Mouse (Mus musculus): ENCODE data around the gene Polr2a. TPM values are rescaled to one million over a fixed set of nuclear protein-coding genes. Genes with fewer than 3 reads are reported as not detected.

Polr2a gene
- polyA plus RNA-seq, 1 experiment from 2014 or later: 39.3 TPM

GRCm38 (mm10) chr11:69776488-69776887 lies 18.1 kb upstream of the Polr2a start:
- DNase-seq (ENCODE audit: low spot score) (no peak), ATAC-seq (ENCODE audit: low read depth) (no peak)
- Histone ChIP-seq H3K36me3 (ENCODE audit: control insufficient read depth, insufficient read depth, low read length) (peaks cover 29% of the 10 kb centered on the region), H3K4me3 (ENCODE audit: low read depth, low read length) (no peak overlapping the region), H3K4me1 (ENCODE audit: control insufficient read depth, insufficient read depth, low read length) (no peaks in the 10 kb centered on the region; the same call in 1 of the 2 replicates), H3K9me3 (ENCODE audit: control insufficient read depth, low read length) (no peaks in the 10 kb centered on the region), H3K27ac (replicated peaks; ENCODE audit: low read depth, low read length) (no peak overlapping the region), H3K9ac (ENCODE audit: low read depth, low read length) (no peak overlapping the region), H3K27me3 (replicated peaks; ENCODE audit: control insufficient read depth, insufficient read depth, low read length) (no peaks in the 10 kb centered on the region), H3K4me2 (ENCODE audit: low read depth, low read length) (no peak overlapping the region)
- 81% methylated on average over 20 of the region's 20 CpGs for WGBS

GRCm38 (mm10) chr11:69775716-69776115 lies 17.3 kb upstream of the Polr2a start:
- 0 out of 2 replicates have a peak overlapping the region, but pooled peaks have one; percentile 8 for H3K9ac ChIP-seq (ENCODE audit: low read depth, low read length)
- H3K4me2 ChIP-seq (ENCODE audit: low read depth, low read length): no peak overlapping the region
- H3K4me1 ChIP-seq (ENCODE audit: control insufficient read depth, insufficient read depth, low read length): no peaks in the 10 kb centered on the region; the same call in 1 of the 2 replicates
- no peaks in the 10 kb centered on the region for H3K27me3 ChIP-seq (replicated peaks; ENCODE audit: control insufficient read depth, insufficient read depth, low read length)
- H3K9me3 ChIP-seq (ENCODE audit: control insufficient read depth, low read length): no peaks in the 10 kb centered on the region
- no peak overlapping the region for H3K4me3 ChIP-seq (ENCODE audit: low read depth, low read length)
- WGBS: 74% methylated on average over 10 of the region's 10 CpGs
- H3K27ac ChIP-seq (replicated peaks; ENCODE audit: low read depth, low read length): no peak overlapping the region
- DNase-seq (ENCODE audit: low spot score) (no peak), ATAC-seq (ENCODE audit: low read depth) (no peak)
- peaks cover 29% of the 10 kb centered on the region for H3K36me3 ChIP-seq (ENCODE audit: control insufficient read depth, insufficient read depth, low read length)

- no peaks in the 10 kb centered on the region for H3K9me3 ChIP-seq (ENCODE audit: control insufficient read depth, low read length)
- H3K27me3 ChIP-seq (replicated peaks; ENCODE audit: control insufficient read depth, insufficient read depth, low read length): no peaks in the 10 kb centered on the region
- no peak for ATAC-seq (ENCODE audit: low read depth)
- peaks cover 29% of the 10 kb centered on the region for H3K36me3 ChIP-seq (ENCODE audit: control insufficient read depth, insufficient read depth, low read length)
- H3K4me1 ChIP-seq (ENCODE audit: control insufficient read depth, insufficient read depth, low read length): no peaks in the 10 kb centered on the region; the same call in 1 of the 2 replicates
- DNase-seq (ENCODE audit: low spot score): no peak
- no peak overlapping the region for H3K4me2 ChIP-seq (ENCODE audit: low read depth, low read length)
- H3K4me3 ChIP-seq (ENCODE audit: low read depth, low read length): no peak overlapping the region
- H3K27ac ChIP-seq (replicated peaks; ENCODE audit: low read depth, low read length): no peak overlapping the region
- WGBS: 49% methylated on average over 5 of the region's 5 CpGs
- no peak overlapping the region for H3K9ac ChIP-seq (ENCODE audit: low read depth, low read length)
These were observed 16.5 kb upstream of the Polr2a start for GRCm38 (mm10) chr11:69774961-69775360.

- Histone ChIP-seq H3K4me1 (ENCODE audit: control insufficient read depth, insufficient read depth, low read length) (no peaks in the 10 kb centered on the region), H3K36me3 (ENCODE audit: control insufficient read depth, insufficient read depth, low read length) (no peaks in the 10 kb centered on the region), H3K4me3 (ENCODE audit: low read depth, low read length) (no peak overlapping the region), H3K4me2 (ENCODE audit: low read depth, low read length) (peak overlapping the region; percentile 68; the same call in 1 of the 2 replicates), H3K9me3 (ENCODE audit: control insufficient read depth, low read length) (no peaks in the 10 kb centered on the region), H3K27me3 (replicated peaks; ENCODE audit: control insufficient read depth, insufficient read depth, low read length) (no peaks in the 10 kb centered on the region), H3K9ac (ENCODE audit: low read depth, low read length) (no peak overlapping the region), H3K27ac (replicated peaks; ENCODE audit: low read depth, low read length) (0 out of 2 replicates have a peak overlapping the region, but pooled peaks have one; percentile 93)
- DNase-seq (ENCODE audit: low spot score) (no peak), ATAC-seq (ENCODE audit: low read depth) (no peak)
- 58% methylated on average over 4 of the region's 4 CpGs for WGBS
These were observed 9.1 kb upstream of the Polr2a start for GRCm38 (mm10) chr11:69767625-69767909.

- H3K27ac ChIP-seq (replicated peaks; ENCODE audit: low read depth, low read length): peak overlapping the region; percentile 93; the same call in 1 of the 2 replicates
- no peaks in the 10 kb centered on the region for H3K36me3 ChIP-seq (ENCODE audit: control insufficient read depth, insufficient read depth, low read length)
- H3K9me3 ChIP-seq (ENCODE audit: control insufficient read depth, low read length): no peaks in the 10 kb centered on the region
- DNase-seq (ENCODE audit: low spot score) (no peak), ATAC-seq (ENCODE audit: low read depth) (no peak)
- peak overlapping the region; percentile 98 for H3K9ac ChIP-seq (ENCODE audit: low read depth, low read length)
- peak overlapping the region; percentile 92 for H3K4me3 ChIP-seq (ENCODE audit: low read depth, low read length)
- 51% methylated on average over 13 of the region's 13 CpGs for WGBS
- H3K4me1 ChIP-seq (ENCODE audit: control insufficient read depth, insufficient read depth, low read length): no peaks in the 10 kb centered on the region
- no peaks in the 10 kb centered on the region for H3K27me3 ChIP-seq (replicated peaks; ENCODE audit: control insufficient read depth, insufficient read depth, low read length)
- peak overlapping the region; percentile 68 for H3K4me2 ChIP-seq (ENCODE audit: low read depth, low read length)
These were observed 8.6 kb upstream of the Polr2a start for GRCm38 (mm10) chr11:69766872-69767624.

GRCm38 (mm10) chr11:69766126-69766609 lies 7.7 kb upstream of the Polr2a start:
- no peaks in the 10 kb centered on the region for H3K27me3 ChIP-seq (replicated peaks; ENCODE audit: control insufficient read depth, insufficient read depth, low read length)
- no peaks in the 10 kb centered on the region for H3K36me3 ChIP-seq (ENCODE audit: control insufficient read depth, insufficient read depth, low read length)
- H3K4me1 ChIP-seq (ENCODE audit: control insufficient read depth, insufficient read depth, low read length): no peaks in the 10 kb centered on the region
- WGBS: 1% methylated on average over 26 of the region's 37 CpGs
- peak overlapping the region; percentile 92 for H3K4me3 ChIP-seq (ENCODE audit: low read depth, low read length)
- peak overlapping the region; percentile 98 for H3K9ac ChIP-seq (ENCODE audit: low read depth, low read length)
- DNase-seq (ENCODE audit: low spot score): peak; percentile 69
- peak overlapping the region; percentile 93 for H3K27ac ChIP-seq (replicated peaks; ENCODE audit: low read depth, low read length)
- no peaks in the 10 kb centered on the region for H3K9me3 ChIP-seq (ENCODE audit: control insufficient read depth, low read length)
- ATAC-seq (ENCODE audit: low read depth): peak; percentile 84
- H3K4me2 ChIP-seq (ENCODE audit: low read depth, low read length): peak overlapping the region; percentile 68

GRCm38 (mm10) chr11:69765221-69766125 lies 7.0 kb upstream of the Polr2a start, which contains the start of gene Zbtb4:
Gene Zbtb4, plus strand, starts transcription at chr11:69765912.
- no peaks in the 10 kb centered on the region for H3K9me3 ChIP-seq (ENCODE audit: control insufficient read depth, low read length)
- 34% methylated on average over 18 of the region's 55 CpGs for WGBS

GRCm38 (mm10) chr11:69763551-69763950 lies 5.1 kb upstream of the Polr2a start:
- no peak overlapping the region for H3K9ac ChIP-seq (ENCODE audit: low read depth, low read length)
- no peaks in the 10 kb centered on the region for H3K27me3 ChIP-seq (replicated peaks; ENCODE audit: control insufficient read depth, insufficient read depth, low read length)
- WGBS: 64% methylated on average over 7 of the region's 7 CpGs
- peaks cover 12% of the 10 kb centered on the region for H3K4me1 ChIP-seq (ENCODE audit: control insufficient read depth, insufficient read depth, low read length)
- H3K9me3 ChIP-seq (ENCODE audit: control insufficient read depth, low read length): no peaks in the 10 kb centered on the region
- H3K4me2 ChIP-seq (ENCODE audit: low read depth, low read length): no peak overlapping the region
- H3K27ac ChIP-seq (replicated peaks; ENCODE audit: low read depth, low read length): no peak overlapping the region
- H3K4me3 ChIP-seq (ENCODE audit: low read depth, low read length): no peak overlapping the region
- H3K36me3 ChIP-seq (ENCODE audit: control insufficient read depth, insufficient read depth, low read length): no peaks in the 10 kb centered on the region
- ATAC-seq (ENCODE audit: low read depth) (no peak), DNase-seq (ENCODE audit: low spot score) (no peak)

More at GRCm38 (mm10) chr11:69765221-69766125, 7.0 kb upstream of the Polr2a start, which contains the start of gene Zbtb4:
- peak; percentile 71 for ATAC-seq (ENCODE audit: low read depth)
- peak within 1 kb of the TSS; percentile 68 for H3K4me2 ChIP-seq (ENCODE audit: low read depth, low read length)
- peak within 1 kb of the TSS; percentile 93 for H3K27ac ChIP-seq (replicated peaks; ENCODE audit: low read depth, low read length)
- H3K27me3 ChIP-seq (replicated peaks; ENCODE audit: control insufficient read depth, insufficient read depth, low read length): no peaks in the 10 kb centered on the region
- H3K36me3 ChIP-seq (ENCODE audit: control insufficient read depth, insufficient read depth, low read length): no peaks in the 10 kb centered on the region
- H3K9ac ChIP-seq (ENCODE audit: low read depth, low read length): peak within 1 kb of the TSS; percentile 98
- peaks cover 2% of the 10 kb centered on the region; the same call in 1 of the 2 replicates for H3K4me1 ChIP-seq (ENCODE audit: control insufficient read depth, insufficient read depth, low read length)
- peak within 1 kb of the TSS; percentile 92 for H3K4me3 ChIP-seq (ENCODE audit: low read depth, low read length)
- peak; percentile 49 for DNase-seq (ENCODE audit: low spot score)
